Mouse (Mus musculus) fat pad, adult 2 months (tissue): Measurements from ENCODE around the gene Tlk1.

Experiments used
- DNase-seq: peaks from one replicate; pipeline ENCODE4 v3.0.0-alpha.2; 2011; ENCODE audit warnings: low read depth, low spot score; ENCODE audit errors: extremely low read depth

The Tlk1 gene

DNA sequence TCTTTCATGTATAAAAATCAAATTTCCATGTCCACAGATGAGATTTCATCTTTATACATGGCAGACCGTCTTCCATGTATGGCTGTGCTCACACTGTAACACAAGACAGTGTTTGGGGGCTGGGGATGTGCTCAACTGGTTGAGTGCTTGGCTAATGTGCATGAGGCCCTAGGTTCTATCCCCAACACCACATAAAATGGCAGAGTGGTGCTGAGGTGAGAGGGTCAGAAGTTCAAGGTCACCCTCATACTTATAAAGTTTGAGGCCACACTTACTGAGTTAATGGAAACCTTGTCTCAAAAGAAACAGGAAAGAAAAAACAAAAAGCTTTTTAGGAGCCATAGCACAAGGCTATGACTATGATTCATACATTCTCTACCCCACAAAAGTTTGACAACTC is 25.1 kb downstream of the Tlk1 start:
- no peak for DNase-seq

GRCm38 (mm10) chr2:70793276-70793675 is 32.3 kb downstream of the Tlk1 start:
- no peak for DNase-seq

- no peak for DNase-seq
These were observed 35.3 kb downstream of the Tlk1 start for GRCm38 (mm10) chr2:70790246-70790645.

- no peak for DNase-seq
These were observed 36.2 kb downstream of the Tlk1 start for GRCm38 (mm10) chr2:70789331-70789730.

GRCm38 (mm10) chr2:70784447-70784846 is 41.1 kb downstream of the Tlk1 start:
- no peak for DNase-seq

DNA sequence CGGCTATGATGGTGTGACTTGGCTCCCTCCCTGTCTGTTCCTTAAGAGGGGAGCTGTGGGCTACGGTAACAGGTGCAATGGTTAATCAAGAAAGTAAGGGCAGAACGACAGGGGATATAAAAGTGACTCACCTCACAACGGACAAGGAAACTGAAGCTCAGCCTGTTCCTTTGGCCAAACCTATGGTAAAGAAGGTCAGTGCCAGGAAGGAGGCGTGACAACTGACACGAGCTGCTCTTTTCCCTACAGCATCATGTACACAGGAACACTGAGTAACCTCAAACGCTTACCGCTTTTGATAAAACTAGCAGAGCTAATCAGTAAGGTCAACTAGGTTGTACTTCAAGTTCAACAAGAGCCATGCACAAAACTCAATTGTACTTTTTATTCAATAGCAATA is 42.0 kb downstream of the Tlk1 start:
- peak; percentile 36 for DNase-seq

DNA sequence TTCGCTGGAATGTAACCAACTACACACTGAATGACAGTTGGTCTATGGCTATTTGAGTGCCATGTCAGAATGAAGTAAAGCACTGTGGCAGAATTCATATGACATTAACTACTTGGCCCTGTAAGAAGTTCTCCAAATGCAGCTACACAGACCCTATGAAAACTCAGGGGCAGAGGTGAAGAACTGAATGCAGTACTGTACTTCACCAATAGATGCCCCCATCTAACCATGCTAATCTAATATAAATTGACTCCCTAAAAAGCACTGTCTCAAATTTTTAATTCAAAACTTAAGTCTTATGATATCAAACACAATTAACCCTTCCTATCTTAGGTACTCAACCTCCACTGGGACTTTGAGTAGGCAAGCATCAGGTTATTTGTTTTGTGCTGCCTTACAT is 45.9 kb downstream of the Tlk1 start:
- DNase-seq = no peak

DNA sequence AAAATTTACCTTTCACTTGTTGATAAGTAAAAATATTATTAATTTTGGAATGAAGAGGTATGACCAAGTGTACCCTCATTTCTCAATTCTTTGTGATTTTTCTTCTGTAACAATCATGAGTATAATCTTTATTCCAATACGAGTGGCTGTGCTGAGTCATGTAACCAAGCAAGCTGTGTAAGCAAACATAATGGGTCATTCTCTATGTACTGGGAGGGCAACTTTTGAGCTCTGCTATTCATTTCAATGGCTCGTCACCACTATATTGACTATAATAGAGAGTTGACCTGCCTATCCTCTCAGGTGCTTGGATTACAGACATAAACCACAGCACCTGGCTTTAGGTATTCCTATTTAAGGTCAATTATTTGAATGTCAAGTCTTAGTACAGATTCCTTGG is 48.8 kb downstream of the Tlk1 start:
- DNase-seq = no peak

DNA sequence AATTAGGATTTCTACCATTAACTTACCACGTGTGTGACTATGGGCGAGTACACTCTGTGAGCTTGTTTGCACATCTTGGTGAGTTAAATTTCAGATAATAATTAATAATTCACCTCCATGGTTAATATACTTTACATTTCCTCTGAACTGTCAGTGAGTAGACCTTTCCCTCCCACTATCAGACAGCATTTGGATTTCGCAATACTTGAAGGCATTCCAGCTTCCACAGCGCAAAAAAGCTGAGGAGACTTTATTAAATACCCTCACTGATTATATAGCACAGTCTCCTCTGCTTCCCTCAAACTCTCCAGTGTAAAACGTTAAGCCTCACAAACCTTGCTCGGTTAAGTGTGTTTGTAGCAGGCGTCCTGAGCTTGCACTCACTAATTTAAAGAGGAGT is 60.8 kb downstream of the Tlk1 start:
- DNase-seq = no peak

DNA sequence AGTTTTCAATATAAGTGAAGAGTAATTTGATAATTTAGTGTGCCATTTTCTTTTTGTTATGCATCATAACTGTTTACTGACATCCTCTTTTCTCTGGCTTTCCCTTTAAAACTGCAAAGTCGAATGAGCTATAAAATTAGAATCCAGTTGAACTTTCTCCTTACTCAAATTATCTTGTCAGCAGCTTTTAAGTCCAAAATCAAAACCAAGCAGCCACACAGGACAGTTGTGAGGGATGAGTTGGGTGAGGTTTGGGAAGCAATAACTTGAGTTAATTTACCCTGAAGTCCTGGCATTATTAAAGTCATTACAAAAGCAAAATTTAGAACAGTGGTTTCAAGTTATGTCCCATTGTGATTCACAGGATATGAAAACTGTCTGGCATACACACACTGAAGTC is 62.8 kb downstream of the Tlk1 start:
- no peak for DNase-seq

DNA sequence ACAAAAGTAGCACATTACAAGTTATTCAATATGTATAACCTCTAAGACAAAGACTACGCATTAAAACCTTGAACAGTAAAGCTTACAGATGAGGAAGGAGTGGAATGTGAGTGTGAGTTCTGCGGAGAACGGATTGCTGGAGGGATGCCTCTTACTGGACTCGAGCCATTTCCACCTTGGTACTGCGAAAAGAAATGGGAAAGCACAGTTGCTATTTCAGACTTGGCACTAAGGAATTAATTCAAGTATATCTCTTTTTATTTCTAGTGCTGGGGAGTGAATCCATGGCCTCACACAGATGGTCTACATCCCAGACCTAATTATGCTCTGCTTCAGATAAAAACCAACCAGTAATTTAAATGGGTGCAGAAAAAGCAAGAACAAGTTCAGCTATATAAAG is 73.4 kb downstream of the Tlk1 start:
- no peak for DNase-seq

GRCm38 (mm10) chr2:70751655-70752054 is 73.9 kb downstream of the Tlk1 start:
- DNase-seq = no peak

GRCm38 (mm10) chr2:70742588-70742987 is 82.9 kb downstream of the Tlk1 start:
- no peak for DNase-seq

DNA sequence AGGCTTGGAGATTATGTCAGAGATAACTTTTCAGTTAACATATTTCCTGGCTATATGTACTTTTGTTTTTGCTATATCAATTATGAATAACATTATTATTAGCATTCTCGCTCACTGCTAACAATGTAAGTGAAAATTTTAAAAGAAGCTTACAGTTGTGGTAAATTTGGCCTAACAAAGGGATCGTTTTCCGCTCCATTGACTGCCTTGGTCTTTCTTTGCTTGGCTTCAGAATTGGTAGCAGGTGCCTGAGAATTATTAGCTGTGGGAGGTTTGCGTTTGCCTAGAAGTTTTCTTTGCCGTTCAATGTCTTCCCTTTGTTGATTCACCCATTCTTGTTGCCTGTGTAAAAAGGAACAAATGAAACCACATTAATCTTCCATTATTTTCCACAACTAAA is 83.6 kb downstream of the Tlk1 start:
- DNase-seq = no peak

- no peak for DNase-seq
These were observed 89.5 kb downstream of the Tlk1 start for GRCm38 (mm10) chr2:70736008-70736407.

- no peak for DNase-seq
These were observed 90.0 kb downstream of the Tlk1 start for GRCm38 (mm10) chr2:70735534-70735933.

- DNase-seq = no peak
These were observed 98.4 kb downstream of the Tlk1 start for GRCm38 (mm10) chr2:70727089-70727488.

- no peak for DNase-seq
These were observed 101.8 kb downstream of the Tlk1 start for GRCm38 (mm10) chr2:70723610-70724243.

DNA sequence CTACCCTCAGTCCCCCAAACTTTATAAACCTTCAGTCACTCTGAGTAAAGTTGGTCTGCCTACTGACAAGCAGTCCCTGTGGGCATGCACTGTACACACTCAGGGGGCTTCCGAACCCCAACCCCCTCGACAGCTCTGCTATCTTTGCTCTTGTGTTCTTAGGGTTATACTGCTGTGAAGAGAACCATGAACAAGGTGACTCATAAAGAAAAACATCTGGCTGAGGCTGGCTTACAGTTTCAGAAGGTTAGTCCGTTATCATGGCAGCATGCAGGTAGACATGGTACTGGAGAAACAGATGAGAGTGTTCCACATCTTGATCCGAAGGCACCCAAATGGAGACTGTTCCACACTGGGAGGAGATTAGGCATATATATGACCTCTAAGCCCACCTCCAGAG is 114.7 kb downstream of the Tlk1 start:
- no peak for DNase-seq

- no peak for DNase-seq
These were observed 115.3 kb downstream of the Tlk1 start for GRCm38 (mm10) chr2:70710236-70710635.

DNA sequence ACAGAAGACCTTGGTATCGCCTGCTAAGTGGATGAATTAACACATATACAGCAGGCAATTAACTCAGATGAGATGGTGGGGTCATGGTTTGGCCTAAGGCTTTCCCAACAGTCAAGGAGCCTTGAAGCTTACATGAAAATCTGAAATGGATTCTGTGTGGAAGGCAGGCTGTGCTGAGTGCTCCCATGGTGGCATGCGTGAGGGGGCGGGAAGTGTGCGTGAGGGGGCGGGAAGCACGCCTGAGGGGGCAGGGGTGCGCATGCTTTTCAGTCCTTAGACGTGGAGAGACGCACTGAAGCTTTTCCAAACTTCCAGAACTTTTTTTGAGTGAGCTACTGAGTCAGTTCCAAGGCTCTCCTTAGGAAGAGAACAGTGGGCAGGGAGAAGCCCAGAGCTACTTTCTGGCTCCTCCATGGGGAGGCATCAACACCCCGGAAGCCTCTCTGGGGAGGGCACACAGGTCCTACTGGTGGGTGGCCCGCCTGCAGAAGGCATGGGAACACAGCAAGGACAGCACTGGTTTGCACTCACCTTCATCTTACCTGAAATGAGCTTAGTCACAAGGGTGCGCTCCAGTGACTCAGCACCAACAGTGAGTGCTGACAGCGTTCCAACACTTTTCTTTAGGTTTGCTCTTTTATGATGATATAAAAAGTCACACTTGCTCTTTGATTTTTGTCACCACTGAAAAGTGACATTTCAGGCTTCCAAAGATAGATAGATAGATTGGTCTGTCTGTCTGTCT is 116.4 kb downstream of the Tlk1 start:
- DNase-seq = no peak

DNA sequence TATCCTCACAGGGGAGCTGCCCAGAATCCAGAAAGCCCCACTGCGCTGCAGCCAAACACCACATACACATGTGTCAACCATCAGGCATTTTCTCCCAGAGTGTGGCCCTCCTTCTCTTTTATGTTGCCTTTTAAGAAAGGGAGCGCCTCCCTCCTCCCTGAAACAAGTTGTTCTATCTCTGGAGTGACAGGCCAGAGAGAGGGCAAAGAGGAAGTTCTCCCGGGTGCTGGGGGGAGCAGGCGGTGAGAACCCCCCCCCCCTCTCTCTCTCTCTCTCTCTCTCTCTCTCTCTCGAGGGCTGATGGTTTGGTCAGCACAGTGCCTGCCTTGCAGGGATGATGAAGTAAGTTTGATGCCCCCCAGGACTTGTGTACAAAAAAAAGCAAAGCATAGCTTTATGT is 123.1 kb downstream of the Tlk1 start:
- no peak for DNase-seq

GRCm38 (mm10) chr2:70701571-70701970 is 124.0 kb downstream of the Tlk1 start:
- no peak for DNase-seq
